Mouse (Mus musculus) thymus, postnatal 10 days (tissue): ENCODE results near the gene Myo18a.

Experiments
- DNase-seq, 2 experiments: peaks; one replicate each; pipeline ENCODE4 v3.0.0; 2021; ENCODE audit warnings: low spot score in 2 of 2

Gene Myo18a

GRCm38 (mm10) chr11:77771879-77772713, 9.1 kb downstream of the Myo18a start:
- peak in 1 of 2 experiments; percentile 38 for DNase-seq

GRCm38 (mm10) chr11:77775701-77776400, 12.8 kb downstream of the Myo18a start:
- DNase-seq, result no peak

- DNase-seq, result no peak
Observed at GRCm38 (mm10) chr11:77777436-77777835, 14.4 kb downstream of the Myo18a start.

- DNase-seq, result no peak
Observed at GRCm38 (mm10) chr11:77777937-77778336, 14.9 kb downstream of the Myo18a start.

- DNase-seq, result no peak
Observed at GRCm38 (mm10) chr11:77779240-77779639, 16.2 kb downstream of the Myo18a start.

- no peak for DNase-seq
Observed at GRCm38 (mm10) chr11:77781088-77781487, 18.0 kb downstream of the Myo18a start.

GRCm38 (mm10) chr11:77782104-77782815, 19.2 kb downstream of the Myo18a start:
- no peak for DNase-seq

GRCm38 (mm10) chr11:77783211-77783746, 20.2 kb downstream of the Myo18a start:
- DNase-seq, result no peak

- DNase-seq, result peak in 1 of 2 experiments; percentile 33
Observed at GRCm38 (mm10) chr11:77783747-77784646, 21.0 kb downstream of the Myo18a start.

- DNase-seq, result no peak
Observed at GRCm38 (mm10) chr11:77784894-77785293, 21.8 kb downstream of the Myo18a start.

- DNase-seq, result no peak
Observed at GRCm38 (mm10) chr11:77785396-77785767, 22.3 kb downstream of the Myo18a start.

- no peak for DNase-seq
Observed at GRCm38 (mm10) chr11:77785768-77786561, 22.9 kb downstream of the Myo18a start.

- DNase-seq, result no peak
Observed at GRCm38 (mm10) chr11:77787707-77788106, 24.7 kb downstream of the Myo18a start, which contains the start of gene Gm10277. TSS of gene Gm10277 (minus strand) at chr11:77787747.

- DNase-seq, result no peak
Observed at GRCm38 (mm10) chr11:77789512-77789911, 26.5 kb downstream of the Myo18a start.

GRCm38 (mm10) chr11:77790286-77790685, 27.2 kb downstream of the Myo18a start:
- peak; percentile 42 to 58 for DNase-seq

GRCm38 (mm10) chr11:77791241-77791727, 28.2 kb downstream of the Myo18a start:
- peak in 1 of 2 experiments; percentile 14 for DNase-seq

GRCm38 (mm10) chr11:77791752-77792565, 28.9 kb downstream of the Myo18a start:
- DNase-seq, result peak; percentile 80 to 89

- no peak for DNase-seq
Observed at GRCm38 (mm10) chr11:77792566-77792909, 29.5 kb downstream of the Myo18a start.
